Mouse (Mus musculus) layer of hippocampus, postnatal 10 days (tissue): ENCODE data around the gene Il18. TPM values are rescaled to one million over a fixed set of nuclear protein-coding genes. Genes with fewer than 3 reads are reported as not detected.
A peak's percentile ranks its signal among the peaks of the same experiment; 100 is the strongest.

Source experiments
- DNase-seq, 2 experiments: peaks; one replicate each; pipeline ENCODE4 v3.0.0; 2021; ENCODE audit warnings: low spot score in 2 of 2
- long read RNA-seq: library from polyadenylated mRNA; stranded (forward); transcript quantifications from one replicate; pipeline ENCODE4 v2.0.0, GENCODE M21; 2023
- total RNA-seq, 2 experiments: library from RNA; stranded (reverse); gene quantifications; 2 replicates each; pipeline ENCODE4 v1.2.3; 2021

Gene Il18
- 10 to 100 TPM; 23.8 to 27.2 TPM for total RNA-seq
- long read RNA-seq, partial matches to known transcripts = 2 of 34 reads
- long read RNA-seq, other reads (novel, unspliced or antisense) = 32 of 34 reads

DNA sequence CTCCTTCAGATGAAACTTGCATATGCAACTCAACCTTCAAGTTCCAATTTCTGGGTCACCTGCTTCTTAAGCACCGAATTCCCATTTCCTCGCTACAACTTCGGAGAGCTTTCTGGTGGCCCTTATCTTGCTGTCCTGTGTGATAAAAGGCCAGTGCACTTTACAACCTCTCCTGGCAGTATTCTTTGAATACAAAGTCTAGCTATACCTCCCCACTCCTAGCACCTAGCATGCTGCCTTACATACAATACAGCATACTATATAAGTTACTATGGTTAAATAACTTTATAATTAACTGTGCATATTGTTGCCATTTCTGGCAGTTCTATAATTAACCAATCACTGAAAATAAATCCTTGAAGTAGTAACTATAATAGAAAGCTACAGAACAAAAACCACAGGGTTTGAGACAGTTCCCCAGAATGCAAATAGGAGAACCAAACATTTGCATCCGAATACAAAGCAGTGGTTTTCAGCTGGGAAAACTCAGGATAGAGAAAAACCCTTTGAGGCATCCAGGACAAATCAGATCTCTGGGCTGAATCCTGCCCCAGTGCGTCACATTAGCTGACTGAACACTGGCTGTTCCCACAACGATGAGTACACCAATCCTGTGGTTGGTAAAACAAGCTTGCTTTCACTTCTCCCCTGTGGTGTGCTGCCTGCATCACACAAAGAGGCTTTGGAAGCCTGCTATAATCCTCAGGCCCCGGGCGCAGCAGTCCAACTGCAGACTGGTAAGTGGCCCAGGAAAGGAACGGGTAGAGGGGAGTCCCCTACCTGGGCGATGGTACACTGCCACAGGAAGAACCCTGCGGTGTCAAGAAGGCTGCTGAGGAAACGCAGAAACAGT is at the start of gene Il18:
Il18 (plus strand) TSS at position 587 of the 853 bp plus-strand sequence.
- peak; percentile 60 to 64 for DNase-seq

DNA sequence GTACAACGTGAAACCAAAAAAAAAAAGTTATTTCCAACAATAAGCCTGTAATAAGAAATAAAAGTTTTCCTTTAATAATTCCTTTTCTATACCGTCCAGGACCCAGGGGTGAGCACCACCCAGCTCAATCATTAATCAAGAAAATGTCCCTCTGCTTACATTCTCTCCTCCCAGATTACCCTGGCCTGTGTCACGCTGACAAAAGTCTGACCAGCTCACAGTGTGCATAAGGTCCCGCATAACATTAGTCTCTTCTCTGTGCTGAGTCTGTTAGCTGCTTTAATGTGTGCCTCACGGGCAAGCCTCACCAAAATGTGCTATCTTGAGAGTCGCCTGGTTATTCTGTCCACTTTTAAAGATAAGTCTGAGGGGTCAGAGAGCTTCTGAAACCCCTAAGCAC is 49.2 kb upstream of the Il18 start:
- DNase-seq = no peak

DNA sequence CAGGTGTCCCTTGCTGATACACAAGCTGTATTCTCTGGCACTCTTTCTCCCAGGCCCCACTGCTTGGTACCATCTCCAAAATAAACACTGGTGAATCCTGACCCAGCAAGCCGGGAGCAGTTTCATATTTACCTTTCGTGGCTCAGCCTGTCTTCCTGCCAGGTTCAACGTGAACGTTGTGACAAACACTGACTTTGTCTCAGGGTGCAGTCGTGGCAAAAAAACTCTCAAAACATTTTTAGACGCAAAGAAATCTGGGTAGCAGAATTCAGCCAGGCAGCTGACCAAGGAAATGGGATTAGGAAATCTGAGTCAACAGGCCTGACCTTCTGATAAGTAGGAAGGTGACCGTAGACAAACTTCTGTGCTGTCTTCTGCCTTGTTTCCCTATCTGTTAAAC is 47.1 kb upstream of the Il18 start:
- no peak for DNase-seq

DNA sequence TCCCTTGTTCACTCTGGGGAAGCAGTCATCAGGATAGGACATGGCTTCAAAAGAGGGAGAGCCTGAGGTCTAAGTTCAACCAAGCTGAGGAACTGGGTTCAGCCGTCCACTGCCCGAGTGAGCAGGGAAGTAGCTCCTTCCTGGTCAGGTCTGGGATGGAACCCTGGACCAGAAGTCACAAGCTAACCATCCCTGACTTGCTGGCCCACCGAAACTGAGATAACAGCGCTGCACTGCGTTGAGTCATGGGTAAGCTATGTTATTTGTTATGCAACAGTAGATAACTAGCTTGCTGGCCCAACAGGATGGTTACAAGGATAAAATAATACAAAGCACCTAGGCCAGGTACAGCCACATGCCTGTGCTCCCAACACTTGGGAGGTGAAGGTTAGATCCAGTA is 39.2 kb upstream of the Il18 start:
- DNase-seq = no peak

DNA sequence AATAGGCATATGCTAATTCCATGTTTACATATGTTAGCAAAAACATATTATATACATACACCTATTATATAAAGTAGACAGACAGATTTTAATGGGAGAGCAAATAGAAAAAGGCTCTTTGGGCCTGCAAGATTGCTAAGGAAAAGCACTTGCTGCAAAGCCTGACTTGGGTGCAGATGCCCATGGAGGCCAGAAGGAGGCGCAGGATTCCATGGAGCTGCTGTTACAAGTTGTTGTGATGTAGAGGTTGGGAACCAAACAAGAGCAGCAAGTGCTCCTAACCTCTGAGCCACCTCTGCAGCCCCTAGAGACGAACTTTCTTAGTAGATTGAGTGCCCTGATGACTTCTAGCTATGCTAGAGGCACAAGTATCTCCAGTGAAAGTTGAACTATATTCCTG is 35.8 kb upstream of the Il18 start:
- no peak for DNase-seq

DNA sequence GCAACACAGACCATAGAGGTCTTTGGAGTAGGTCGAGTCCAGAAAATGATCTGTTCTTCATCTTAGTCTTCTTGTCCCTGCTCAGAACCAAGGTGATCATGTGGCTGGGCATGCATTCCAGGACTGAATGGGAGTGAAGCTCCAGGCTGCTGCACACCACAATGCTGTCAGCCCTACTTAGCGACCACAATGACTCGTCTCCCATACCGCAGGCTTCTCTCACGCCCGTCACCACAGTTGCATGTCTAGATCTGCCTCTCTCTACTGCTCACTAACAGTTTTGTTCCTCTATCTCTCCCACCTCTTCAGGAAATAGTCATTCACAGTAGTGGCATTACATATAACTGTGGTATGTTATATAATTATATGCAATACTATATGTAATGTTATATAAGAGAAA is 33.9 kb upstream of the Il18 start:
- DNase-seq = no peak

DNA sequence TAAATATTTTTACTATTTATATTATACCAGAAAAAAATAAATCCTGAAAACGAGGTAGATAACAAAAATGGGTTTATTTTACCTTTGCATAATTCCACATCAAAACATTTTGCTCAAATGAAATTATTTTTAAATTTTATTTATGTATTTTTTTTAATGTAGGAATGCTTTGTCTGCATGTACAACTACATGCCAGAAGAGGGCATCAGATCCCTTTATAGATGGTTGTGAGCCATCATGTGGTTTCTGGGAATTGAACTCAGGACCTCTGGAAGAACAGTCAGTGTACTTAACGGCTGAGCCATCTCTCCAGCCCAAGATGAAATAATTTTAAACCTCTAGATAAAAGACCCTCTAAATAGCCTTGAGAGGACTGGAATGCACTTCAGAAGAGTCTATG is 33.1 kb upstream of the Il18 start:
- DNase-seq = no peak

DNA sequence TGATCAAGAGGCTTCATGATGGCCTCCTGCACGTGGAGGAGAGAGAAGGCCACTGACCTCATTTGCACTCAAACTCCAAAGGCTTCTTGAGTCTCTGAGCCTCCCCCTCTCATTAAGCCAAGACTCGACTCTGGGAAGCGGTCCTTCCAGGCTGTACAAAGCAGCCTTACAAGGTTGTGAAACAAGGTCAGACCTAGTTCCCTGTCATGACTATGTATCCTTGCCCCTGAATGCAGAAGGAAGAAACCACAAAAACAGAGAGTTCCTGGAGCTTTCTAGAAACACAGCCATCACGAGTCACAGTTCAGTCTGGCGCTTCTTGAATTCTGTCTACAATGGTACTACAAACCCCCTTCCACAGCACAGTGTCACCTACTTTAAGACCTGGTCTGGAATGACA is 32.1 kb upstream of the Il18 start:
- no peak for DNase-seq

DNA sequence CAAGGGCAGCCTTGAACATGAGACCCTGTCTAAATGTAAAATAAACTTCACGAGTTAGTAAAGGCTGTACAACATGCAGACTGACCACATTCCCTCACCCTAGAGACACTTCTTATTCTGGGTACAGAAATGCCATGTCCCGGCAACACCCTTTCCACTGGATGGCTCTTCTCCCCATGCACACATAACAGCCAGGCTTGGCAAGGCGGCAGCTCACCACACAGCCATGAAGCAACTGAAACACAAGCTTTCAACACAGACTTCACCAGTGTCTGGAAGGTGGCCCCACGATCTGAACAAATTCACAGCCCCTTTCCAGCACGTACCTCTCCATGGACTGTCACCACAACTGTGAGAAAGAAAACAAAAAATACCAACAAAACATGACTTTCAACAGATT is 29.7 kb upstream of the Il18 start:
- DNase-seq = no peak

DNA sequence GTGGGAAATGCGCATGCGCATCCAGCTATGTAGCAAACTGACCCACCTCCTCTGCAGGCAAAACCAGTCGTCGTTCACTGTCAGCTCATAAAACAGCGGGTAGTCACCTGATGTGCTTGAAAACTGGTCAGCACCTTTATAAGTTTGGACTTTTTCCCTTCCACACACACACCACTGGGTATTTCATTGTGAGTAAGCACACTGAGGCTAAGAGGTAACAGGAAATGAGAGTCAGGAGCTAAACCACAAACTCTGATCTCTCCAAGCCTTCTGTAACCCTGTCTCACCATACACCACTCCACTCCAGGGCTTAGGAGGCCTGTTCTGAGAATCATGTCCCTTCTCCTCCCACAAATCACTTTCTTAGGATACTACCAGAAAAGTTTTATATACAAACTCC is 29.0 kb upstream of the Il18 start:
- no peak for DNase-seq

DNA sequence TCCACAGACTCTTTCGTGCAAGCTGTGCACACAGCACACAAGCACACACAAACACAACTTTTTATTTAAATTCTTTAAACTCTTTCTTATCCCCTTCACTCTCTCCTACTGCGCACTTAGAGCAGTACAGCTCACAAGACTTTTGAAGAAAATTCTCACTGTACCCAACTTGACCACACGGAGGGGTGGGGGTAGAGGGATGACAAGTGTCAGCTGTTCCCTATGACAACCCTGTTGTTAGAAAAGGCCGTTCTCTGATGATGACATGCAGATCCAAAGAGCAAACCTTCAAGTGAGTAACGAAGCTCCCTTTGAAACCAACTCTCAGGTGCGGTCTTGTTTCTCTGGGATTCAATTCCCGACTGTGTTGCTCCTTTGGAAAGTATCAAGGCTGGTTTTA is 26.8 kb upstream of the Il18 start:
- no peak for DNase-seq

DNA sequence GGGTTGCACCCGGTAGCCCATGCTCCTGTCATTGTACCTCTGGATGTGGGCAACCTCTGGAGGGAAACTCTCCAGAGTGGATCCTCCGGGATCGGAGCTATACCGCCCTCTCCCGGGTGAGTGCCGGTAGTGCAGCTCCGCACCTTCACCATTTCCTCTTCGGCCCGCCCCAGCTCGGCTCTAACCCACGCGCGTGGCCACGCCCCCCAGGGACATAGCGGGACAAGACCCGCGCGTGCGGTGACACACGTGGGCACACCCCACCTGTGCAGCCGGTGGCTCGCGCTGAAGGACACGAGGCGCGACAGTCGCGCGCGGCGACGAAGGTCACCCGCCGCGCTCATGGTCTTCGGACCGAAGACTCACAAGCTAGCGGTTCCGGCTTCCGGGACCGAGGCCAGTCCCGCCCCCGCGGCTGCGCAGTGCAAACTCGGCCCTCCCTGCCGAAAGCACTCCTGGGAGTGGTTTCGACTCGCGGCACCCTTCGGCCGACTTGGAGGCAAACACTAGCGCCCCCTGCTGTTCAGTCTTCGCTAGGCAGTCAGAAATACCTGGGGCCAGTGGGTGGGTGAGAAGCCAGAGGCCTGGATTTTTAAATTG is 26.2 kb upstream of the Il18 start, which contains the start of gene Pts:
Pts (minus strand) TSS at position 432 of the 600 bp plus-strand sequence.
- peak; percentile 97 to 99 for DNase-seq

DNA sequence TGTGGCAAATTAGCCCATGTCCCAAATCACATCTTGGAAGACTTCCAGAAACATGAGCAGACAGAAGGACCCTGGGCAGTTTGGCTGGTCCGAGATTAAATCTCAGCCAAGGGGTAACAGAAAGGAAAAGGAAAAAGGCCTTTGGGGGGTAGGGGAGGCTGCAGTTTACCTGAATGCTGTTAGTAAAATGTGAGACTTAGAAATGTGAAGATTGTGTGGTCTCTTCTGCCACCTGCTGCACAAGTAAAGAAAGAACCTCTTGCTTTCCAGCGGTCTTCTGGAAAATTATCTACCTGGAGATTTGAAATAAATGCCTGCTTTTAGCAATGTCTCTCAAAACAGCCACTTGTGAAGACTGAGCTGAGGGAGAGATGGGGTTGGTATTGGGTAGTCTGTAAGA is 23.7 kb upstream of the Il18 start:
- DNase-seq = peak; percentile 57 to 58

DNA sequence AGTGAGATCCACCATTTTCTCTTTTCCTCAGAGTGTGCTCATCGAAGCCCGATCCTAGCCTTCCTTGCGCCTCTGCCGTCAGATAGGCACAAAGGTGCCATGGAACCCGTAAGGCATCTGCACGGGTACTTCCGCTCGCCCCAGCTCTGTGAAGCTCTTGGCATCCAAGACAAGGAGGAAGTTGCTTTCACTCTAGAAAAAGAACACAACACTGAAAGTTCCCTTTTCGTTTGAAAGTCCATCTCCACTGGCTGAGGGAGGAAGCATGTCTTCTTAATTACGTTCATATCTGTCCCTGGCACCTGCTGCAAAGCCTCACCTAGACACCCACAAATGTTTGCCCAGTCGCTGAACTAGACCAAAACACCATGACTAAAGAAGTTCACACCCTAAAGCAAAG is 21.3 kb upstream of the Il18 start:
- DNase-seq = no peak

DNA sequence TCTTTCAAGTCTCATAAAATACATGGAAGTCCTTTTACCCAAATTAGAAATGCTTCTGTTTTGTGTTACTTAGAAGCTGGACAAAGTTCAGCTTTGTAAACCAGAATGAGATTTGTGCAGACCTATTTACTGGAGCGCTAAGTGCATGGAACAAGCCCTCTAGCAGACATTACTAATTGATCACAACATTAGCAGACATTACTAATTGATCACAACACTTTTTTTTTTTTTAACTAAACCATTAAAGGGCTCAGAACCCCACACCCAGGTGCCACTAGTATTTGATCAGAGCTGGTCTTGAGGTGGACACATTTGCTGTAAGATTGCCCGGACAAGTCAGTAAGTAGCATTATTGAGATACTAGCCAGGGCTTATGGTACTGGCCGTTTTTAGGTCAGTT is 20.8 kb upstream of the Il18 start:
- DNase-seq = no peak

DNA sequence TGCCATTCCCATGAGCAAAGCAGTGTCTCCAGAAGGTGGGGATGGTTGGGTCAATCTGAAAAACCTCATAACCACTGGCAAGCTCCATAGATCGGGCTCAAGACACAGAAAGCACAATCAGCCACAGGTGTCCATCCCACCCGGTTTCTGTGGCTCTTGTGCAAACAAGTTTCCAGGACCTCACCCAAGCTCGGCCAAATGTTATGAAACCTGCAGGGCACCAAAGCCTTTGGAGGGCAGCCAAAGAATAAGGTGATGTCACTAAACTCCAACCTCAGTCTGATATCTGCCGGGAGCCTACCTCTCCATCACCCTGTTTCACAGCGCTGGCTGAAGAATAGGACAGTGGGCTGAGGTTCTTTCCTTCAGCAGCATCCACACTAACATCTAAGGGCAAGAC is 18.7 kb upstream of the Il18 start:
- no peak for DNase-seq

DNA sequence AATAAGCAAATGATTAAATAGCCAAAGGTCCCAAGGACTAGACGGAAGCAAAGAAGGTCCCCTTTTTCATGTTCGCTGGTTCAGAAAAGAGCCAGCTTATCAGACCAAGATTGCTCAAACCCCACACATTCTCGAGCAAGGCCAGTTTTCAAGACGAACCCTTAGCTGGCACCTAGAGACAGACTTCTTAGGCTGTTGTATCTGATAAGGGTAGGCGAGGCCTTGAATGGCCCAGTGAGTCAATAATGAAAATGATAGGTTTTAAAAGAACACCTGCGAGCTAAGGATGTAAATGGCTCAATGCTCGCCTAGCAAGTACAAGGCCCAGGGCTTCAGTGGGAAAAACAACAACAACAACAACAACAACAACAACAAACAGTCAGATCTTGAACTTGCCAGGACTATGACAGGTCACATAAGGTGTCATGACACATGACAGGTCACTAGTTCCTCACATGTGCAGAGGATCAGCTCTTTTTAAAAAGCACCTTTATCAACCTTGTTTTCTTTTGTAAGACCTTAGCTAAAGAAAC is 18.0 kb upstream of the Il18 start:
- DNase-seq = no peak

DNA sequence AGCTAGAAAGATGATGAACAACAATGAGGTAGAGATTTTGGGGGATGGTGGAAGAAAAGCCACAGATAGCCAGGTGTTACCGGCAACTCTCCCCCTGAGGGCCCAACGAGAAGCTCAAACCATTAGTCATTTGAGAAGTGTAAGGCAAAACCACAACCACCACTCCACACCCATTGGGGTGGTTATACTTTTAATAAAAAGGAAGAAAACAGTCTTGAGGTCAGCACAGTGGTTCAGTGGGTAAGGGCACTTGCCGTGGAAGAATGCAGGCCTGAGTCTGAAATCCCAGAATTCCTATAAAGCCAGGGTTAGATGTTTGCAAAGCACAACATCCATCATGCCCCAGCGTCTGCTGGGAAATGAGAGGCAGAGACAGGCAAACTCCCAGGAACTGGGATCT is 17.3 kb upstream of the Il18 start:
- no peak for DNase-seq

DNA sequence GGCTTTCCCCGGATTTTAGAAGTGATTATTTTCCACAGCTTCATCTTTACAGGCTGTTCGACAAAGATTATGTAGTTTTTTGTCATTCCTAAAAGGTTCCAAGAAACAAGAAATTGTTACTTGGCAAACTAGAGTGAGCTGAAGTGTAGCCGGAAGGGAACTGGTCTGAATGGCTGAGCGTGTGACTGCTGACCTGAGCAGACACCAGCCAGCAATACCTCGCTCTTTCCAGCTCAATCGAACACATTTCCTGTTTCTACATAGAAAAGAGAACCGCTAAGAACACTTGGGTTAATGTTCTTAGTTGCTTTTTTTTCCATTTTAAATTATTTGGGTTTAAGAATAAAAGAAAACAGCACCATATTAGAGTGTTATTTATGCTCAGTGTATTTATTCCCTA is 14.5 kb upstream of the Il18 start:
- DNase-seq = no peak

DNA sequence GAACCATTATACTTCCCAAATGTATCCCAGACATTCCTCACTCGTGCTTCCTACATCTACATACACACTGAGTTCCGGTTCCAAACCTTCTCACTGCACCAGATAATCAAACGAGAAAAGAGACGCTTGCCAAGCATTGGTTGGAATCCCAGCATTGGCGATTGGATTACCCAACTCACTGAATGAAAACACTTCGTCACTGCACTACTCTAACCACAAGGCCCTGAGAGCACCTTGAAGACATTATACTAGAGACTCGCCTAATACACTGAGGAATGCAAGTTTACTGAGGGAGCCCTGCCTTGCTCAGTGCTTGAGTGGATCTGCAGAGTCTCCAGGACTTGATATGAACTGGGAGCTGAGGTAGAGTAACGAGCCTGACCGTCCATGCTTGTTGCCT is 12.2 kb upstream of the Il18 start:
- DNase-seq = no peak

DNA sequence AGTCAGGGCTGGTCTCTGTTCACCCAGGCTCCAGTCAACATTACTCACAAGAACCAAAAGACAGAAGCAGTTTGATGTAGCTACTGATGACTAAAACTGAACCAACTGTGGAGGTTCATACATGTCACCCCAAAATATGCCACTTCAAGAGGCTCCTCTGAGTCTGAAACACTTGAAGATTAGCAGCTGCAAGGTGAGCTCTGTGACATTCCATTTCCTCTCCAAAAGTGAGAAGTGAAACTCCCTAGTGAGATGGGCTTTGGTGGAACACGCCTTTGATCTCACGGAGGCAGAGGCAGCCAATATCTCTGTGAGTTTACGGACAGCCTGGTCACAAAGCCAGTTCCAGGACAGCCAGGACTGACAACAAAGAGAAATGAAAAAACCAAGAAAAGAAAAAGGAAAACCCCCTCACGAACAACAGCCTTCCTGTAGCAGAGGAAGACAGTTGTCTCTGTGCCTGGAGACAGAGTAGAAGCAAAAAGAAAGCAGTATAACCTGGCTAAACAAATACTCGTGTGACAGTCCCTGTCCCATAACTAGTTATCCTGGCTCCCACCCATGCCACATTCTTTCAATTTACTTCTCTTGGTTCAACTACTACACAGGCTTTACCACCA is 6.7 kb upstream of the Il18 start:
- no peak for DNase-seq

DNA sequence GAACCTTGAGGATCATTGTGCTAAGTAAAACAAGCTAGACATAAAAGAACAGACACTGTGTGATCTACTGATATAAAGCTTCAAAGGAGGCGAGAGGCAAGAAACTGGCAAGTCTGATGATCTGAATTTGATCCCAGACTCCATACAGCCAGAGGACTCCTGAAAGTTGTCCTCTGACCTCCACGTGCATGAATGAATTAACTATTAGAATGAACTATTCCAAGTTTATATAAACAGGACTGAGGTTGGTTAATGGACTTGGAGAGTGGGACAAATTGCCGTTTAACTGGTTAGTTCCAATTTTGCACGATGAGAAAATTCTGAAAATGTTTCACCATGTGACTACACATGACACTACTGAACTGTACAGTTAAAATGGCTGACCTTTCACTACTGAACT is 5.7 kb upstream of the Il18 start:
- DNase-seq = no peak
